Mouse (Mus musculus): ENCODE results near the gene Map4. TPM values are rescaled to one million over a fixed set of nuclear protein-coding genes. Genes with fewer than 3 reads are reported as not detected.
"Not testable (repeated sequence)": the region's sequence is repeated elsewhere in the genome, so short reads cannot be mapped to it uniquely, and the experiment has no call there.

The Map4 gene
- polyA plus RNA-seq, 1 experiment from 2014 or later: 69.3 TPM

GRCm38 (mm10) chr9:110060761-110061160 is 129.5 kb downstream of the Map4 start:
- H3K36me3 ChIP-seq: peaks cover 28% of the 10 kb centered on the region
- WGBS: 66% methylated on average over 2 of the region's 2 CpGs
- peaks cover 15% of the 10 kb centered on the region for H3K4me1 ChIP-seq
- DNase-seq (ENCODE audit: low spot score): no peak
- no peaks in the 10 kb centered on the region for H3K27me3 ChIP-seq (ENCODE audit: low read depth, poor library complexity, severe bottlenecking)
- no peak overlapping the region for H3K27ac ChIP-seq (replicated peaks)
- H3K9me3 ChIP-seq (replicated peaks): no peaks in the 10 kb centered on the region
- H3K4me3 ChIP-seq: no peak overlapping the region

GRCm38 (mm10) chr9:110062405-110062804 is 131.1 kb downstream of the Map4 start:
- H3K27ac ChIP-seq (replicated peaks): no peak overlapping the region
- no peaks in the 10 kb centered on the region for H3K9me3 ChIP-seq (replicated peaks)
- WGBS: 90% methylated on average over 7 of the region's 7 CpGs
- no peak for DNase-seq (ENCODE audit: low spot score)
- no peaks in the 10 kb centered on the region for H3K27me3 ChIP-seq (ENCODE audit: low read depth, poor library complexity, severe bottlenecking)
- H3K4me1 ChIP-seq: peaks cover 5% of the 10 kb centered on the region; the same call in 1 of the 2 replicates
- H3K36me3 ChIP-seq: peaks cover 44% of the 10 kb centered on the region
- H3K4me3 ChIP-seq: no peak overlapping the region

GRCm38 (mm10) chr9:110062861-110063260 is 131.6 kb downstream of the Map4 start:
- DNase-seq (ENCODE audit: low spot score): no peak
- Histone ChIP-seq H3K9me3 (replicated peaks) (no peaks in the 10 kb centered on the region), H3K36me3 (peaks cover 45% of the 10 kb centered on the region), H3K27me3 (ENCODE audit: low read depth, poor library complexity, severe bottlenecking) (no peaks in the 10 kb centered on the region), H3K4me3 (no peak overlapping the region), H3K4me1 (peaks cover 5% of the 10 kb centered on the region; the same call in 1 of the 2 replicates), H3K27ac (replicated peaks) (no peak overlapping the region)
- 90% methylated on average over 6 of the region's 6 CpGs for WGBS

- no peaks in the 10 kb centered on the region for H3K27me3 ChIP-seq (ENCODE audit: low read depth, poor library complexity, severe bottlenecking)
- DNase-seq (ENCODE audit: low spot score): no peak
- no peak overlapping the region for H3K27ac ChIP-seq (replicated peaks)
- no peaks in the 10 kb centered on the region for H3K9me3 ChIP-seq (replicated peaks)
- H3K36me3 ChIP-seq: peaks cover 61% of the 10 kb centered on the region
- no peak overlapping the region for H3K4me3 ChIP-seq
- peaks cover 5% of the 10 kb centered on the region; the same call in 1 of the 2 replicates for H3K4me1 ChIP-seq
These were observed 133.4 kb downstream of the Map4 start for GRCm38 (mm10) chr9:110064641-110065040.

GRCm38 (mm10) chr9:110068745-110069144 is 137.5 kb downstream of the Map4 start:
- Histone ChIP-seq H3K36me3 (peaks cover 91% of the 10 kb centered on the region), H3K9me3 (replicated peaks) (no peaks in the 10 kb centered on the region), H3K27ac (replicated peaks) (no peak overlapping the region), H3K27me3 (ENCODE audit: low read depth, poor library complexity, severe bottlenecking) (no peaks in the 10 kb centered on the region), H3K4me3 (no peak overlapping the region), H3K4me1 (no peaks in the 10 kb centered on the region)
- no peak for DNase-seq (ENCODE audit: low spot score)
- WGBS: 92% methylated on average over 6 of the region's 6 CpGs

- H3K27ac ChIP-seq (replicated peaks): no peak overlapping the region
- WGBS: 90% methylated on average over 9 of the region's 9 CpGs
- H3K36me3 ChIP-seq: peaks cover 93% of the 10 kb centered on the region
These were observed 139.1 kb downstream of the Map4 start for GRCm38 (mm10) chr9:110070358-110070757.

GRCm38 (mm10) chr9:110071011-110071410 is 139.8 kb downstream of the Map4 start:
- Histone ChIP-seq H3K27me3 (ENCODE audit: low read depth, poor library complexity, severe bottlenecking) (no peaks in the 10 kb centered on the region), H3K9me3 (replicated peaks) (no peaks in the 10 kb centered on the region), H3K4me3 (no peak overlapping the region), H3K36me3 (peaks cover 94% of the 10 kb centered on the region), H3K4me1 (no peaks in the 10 kb centered on the region), H3K27ac (replicated peaks) (no peak overlapping the region)
- DNase-seq (ENCODE audit: low spot score): no peak
- WGBS: 94% methylated on average over 4 of the region's 4 CpGs

More at GRCm38 (mm10) chr9:110070358-110070757, 139.1 kb downstream of the Map4 start:
- H3K9me3 ChIP-seq (replicated peaks): no peaks in the 10 kb centered on the region
- no peak overlapping the region for H3K4me3 ChIP-seq
- DNase-seq (ENCODE audit: low spot score): no peak
- no peaks in the 10 kb centered on the region for H3K4me1 ChIP-seq
- no peaks in the 10 kb centered on the region for H3K27me3 ChIP-seq (ENCODE audit: low read depth, poor library complexity, severe bottlenecking)

- peak; percentile 72 for DNase-seq (ENCODE audit: low spot score)
- Histone ChIP-seq H3K4me1 (no peaks in the 10 kb centered on the region), H3K9me3 (replicated peaks) (no peaks in the 10 kb centered on the region), H3K36me3 (peaks cover 91% of the 10 kb centered on the region), H3K27me3 (ENCODE audit: low read depth, poor library complexity, severe bottlenecking) (no peaks in the 10 kb centered on the region), H3K4me3 (no peak overlapping the region), H3K27ac (replicated peaks) (0 out of 2 replicates have a peak overlapping the region, but pooled peaks have one; percentile 49)
- WGBS: 3% methylated on average over 1 of the region's 1 CpGs
These were observed 140.6 kb downstream of the Map4 start for GRCm38 (mm10) chr9:110071843-110072242.

- H3K36me3 ChIP-seq: peaks cover 91% of the 10 kb centered on the region
- not testable (repeated sequence) for H3K4me1 ChIP-seq; H3K27ac ChIP-seq (replicated peaks); H3K4me3 ChIP-seq; H3K9me3 ChIP-seq (replicated peaks); H3K27me3 ChIP-seq (ENCODE audit: low read depth, poor library complexity, severe bottlenecking); DNase-seq (ENCODE audit: low spot score)
- WGBS: 74% methylated on average over 5 of the region's 7 CpGs
These were observed 145.2 kb downstream of the Map4 start for GRCm38 (mm10) chr9:110076468-110076867.

GRCm38 (mm10) chr9:110081066-110081465 is 149.8 kb downstream of the Map4 start:
- Histone ChIP-seq H3K27ac (replicated peaks) (no peak overlapping the region), H3K36me3 (peaks cover 96% of the 10 kb centered on the region), H3K4me3 (no peak overlapping the region), H3K27me3 (ENCODE audit: low read depth, poor library complexity, severe bottlenecking) (no peaks in the 10 kb centered on the region), H3K4me1 (no peaks in the 10 kb centered on the region), H3K9me3 (replicated peaks) (no peaks in the 10 kb centered on the region)
- 75% methylated on average over 3 of the region's 3 CpGs for WGBS
- no peak for DNase-seq (ENCODE audit: low spot score)

GRCm38 (mm10) chr9:110084201-110084964 is 153.1 kb downstream of the Map4 start:
- no peaks in the 10 kb centered on the region for H3K27me3 ChIP-seq (ENCODE audit: low read depth, poor library complexity, severe bottlenecking)
- no peaks in the 10 kb centered on the region for H3K4me1 ChIP-seq
- peaks cover 99% of the 10 kb centered on the region for H3K36me3 ChIP-seq
- DNase-seq (ENCODE audit: low spot score): no peak
- no peak overlapping the region for H3K27ac ChIP-seq (replicated peaks)
- WGBS: 94% methylated on average over 25 of the region's 25 CpGs
- no peaks in the 10 kb centered on the region for H3K9me3 ChIP-seq (replicated peaks)
- no peak overlapping the region for H3K4me3 ChIP-seq

- Histone ChIP-seq H3K4me1 (no peaks in the 10 kb centered on the region), H3K9me3 (replicated peaks) (no peaks in the 10 kb centered on the region), H3K4me3 (no peak overlapping the region), H3K27ac (replicated peaks) (no peak overlapping the region), H3K27me3 (ENCODE audit: low read depth, poor library complexity, severe bottlenecking) (no peaks in the 10 kb centered on the region), H3K36me3 (peaks cover 99% of the 10 kb centered on the region)
- 96% methylated on average over 8 of the region's 8 CpGs for WGBS
- DNase-seq (ENCODE audit: low spot score): no peak
These were observed 154.4 kb downstream of the Map4 start for GRCm38 (mm10) chr9:110085693-110086092.

- peaks cover 100% of the 10 kb centered on the region for H3K36me3 ChIP-seq
- H3K9me3 ChIP-seq (replicated peaks): no peaks in the 10 kb centered on the region
- H3K4me3 ChIP-seq: no peak overlapping the region
- no peak for DNase-seq (ENCODE audit: low spot score)
- 82% methylated on average over 4 of the region's 4 CpGs for WGBS
- H3K4me1 ChIP-seq: no peaks in the 10 kb centered on the region
- no peaks in the 10 kb centered on the region for H3K27me3 ChIP-seq (ENCODE audit: low read depth, poor library complexity, severe bottlenecking)
- H3K27ac ChIP-seq (replicated peaks): no peak overlapping the region
These were observed 162.0 kb downstream of the Map4 start for GRCm38 (mm10) chr9:110093303-110093702.
